Mouse (Mus musculus): ENCODE measurements around the gene Exoc4.

Exoc4 gene

GRCm38 (mm10) chr6:33872192-33872591 is 623.3 kb downstream of the Exoc4 start:
- no peak for DNase-seq

- DNase-seq = no peak
Observed at GRCm38 (mm10) chr6:33873000-33873399, 624.1 kb downstream of the Exoc4 start.

DNA sequence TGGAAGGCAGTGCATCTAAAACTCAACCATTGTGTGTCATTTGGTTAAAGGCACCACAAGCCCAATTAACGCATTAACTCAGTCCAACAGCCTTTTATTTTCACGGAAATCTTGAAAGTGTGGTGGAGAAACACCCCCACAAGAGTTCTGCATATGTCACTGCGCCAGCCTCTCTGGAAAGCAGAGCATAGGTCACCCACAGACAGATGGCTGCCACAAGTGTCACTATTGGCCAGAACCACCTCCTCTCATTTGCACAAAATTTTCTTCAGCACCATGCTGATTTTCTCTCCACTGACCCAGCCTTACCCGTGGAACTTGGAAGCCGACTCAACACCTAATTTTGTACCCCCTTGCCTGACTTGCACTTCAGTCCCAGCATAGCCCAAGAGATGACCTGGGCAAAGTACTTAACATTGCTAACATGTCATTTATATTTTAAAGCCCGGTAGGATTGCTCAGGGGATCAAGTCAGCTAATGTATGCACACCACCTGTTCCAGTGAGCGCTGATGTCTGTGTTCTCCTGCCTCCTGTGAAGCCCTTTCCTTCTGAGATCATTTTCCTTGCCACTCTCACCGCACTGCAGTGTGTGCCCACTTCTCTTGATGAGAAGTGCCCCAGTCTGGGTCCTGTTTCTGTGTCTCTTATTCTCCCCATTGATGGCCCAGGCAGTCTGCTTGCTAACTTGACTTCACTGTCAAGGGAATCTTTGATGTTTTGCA is 625.6 kb downstream of the Exoc4 start:
- no peak for DNase-seq

DNA sequence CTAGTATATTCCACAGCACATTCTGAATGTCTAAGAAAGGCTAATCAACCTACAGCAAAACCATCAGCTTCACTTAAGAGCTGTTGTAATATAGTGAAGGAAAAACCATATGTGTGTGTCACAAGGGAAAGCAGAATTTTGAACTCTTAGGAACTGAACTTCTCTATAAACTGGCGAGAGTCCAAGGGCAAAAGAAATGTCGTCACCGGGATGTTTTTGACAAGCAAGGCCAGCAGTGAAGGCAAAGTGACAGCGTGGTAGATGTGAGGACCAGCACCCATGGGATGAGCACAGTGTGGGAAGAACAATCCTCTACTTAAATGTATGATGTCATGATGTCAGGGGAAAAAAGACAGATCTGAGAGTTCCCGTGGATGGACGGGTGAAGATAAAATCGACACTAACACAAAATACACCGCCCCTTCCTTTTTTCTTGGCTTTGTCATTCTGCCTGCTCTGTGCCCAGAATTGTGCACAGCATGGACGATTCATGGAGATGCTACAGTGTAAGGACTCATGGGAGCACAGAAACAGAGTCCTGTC is 635.3 kb downstream of the Exoc4 start:
- no peak for DNase-seq

DNA sequence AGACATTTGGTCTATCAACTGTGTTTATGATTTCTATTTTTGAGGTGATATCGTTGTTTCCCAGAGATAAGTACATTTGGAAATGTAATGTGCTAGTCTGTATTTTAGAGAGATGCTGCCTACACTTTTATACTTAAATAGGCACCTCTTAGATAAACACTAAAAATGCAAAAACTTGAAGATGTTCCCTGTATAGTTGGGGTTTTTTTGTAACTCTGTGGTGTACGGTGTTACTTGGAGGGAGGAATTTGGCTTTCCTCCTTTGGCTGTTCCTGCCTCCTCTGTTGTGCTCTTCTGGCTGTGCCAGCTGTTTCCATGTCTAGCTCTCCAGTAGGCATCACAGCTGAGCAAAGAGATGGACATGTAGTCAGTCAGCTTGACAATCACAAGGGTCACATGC is 638.1 kb downstream of the Exoc4 start:
- DNase-seq = no peak

DNA sequence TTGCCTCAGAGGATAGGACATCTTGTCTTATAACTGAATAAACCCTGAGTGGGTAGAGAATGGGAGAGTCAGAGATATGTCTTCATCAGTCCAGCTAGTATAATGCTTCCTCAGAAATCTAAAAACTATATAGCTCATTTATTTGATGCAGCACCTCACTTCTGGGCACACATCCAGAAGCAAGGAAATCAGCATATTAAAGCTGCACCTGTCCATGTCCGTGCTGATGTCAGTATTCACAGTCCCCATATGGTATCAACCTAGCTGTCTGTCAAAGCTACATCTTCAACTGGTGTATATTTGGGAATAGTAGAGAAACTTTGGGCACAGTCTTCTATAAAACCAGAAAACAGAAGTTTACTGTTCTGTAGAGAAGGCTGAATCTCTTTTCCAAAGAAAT is 642.0 kb downstream of the Exoc4 start:
- no peak for DNase-seq

- DNase-seq = no peak
Observed at GRCm38 (mm10) chr6:33892142-33892541, 643.3 kb downstream of the Exoc4 start.

- no peak for DNase-seq
Observed at GRCm38 (mm10) chr6:33899973-33900372, 651.1 kb downstream of the Exoc4 start.

DNA sequence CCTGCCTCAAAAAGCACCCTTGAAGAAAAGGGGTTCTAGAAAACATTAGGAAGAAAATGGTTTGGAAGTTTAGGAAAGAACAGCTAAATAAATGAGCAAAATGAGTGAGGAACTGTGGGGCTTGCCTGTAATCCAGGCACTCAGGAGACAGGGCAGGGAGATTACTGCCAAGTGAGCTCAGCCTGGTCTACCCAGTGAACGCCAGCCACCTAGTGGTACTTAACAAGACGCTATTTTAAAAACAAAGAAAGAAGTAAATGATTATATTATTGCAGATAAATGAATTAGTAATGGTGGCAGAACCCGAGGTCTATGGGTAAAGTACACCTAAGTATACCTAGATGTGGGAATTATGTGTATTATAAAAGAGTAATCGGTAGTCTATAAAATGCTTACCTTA is 651.7 kb downstream of the Exoc4 start:
- no peak for DNase-seq

DNA sequence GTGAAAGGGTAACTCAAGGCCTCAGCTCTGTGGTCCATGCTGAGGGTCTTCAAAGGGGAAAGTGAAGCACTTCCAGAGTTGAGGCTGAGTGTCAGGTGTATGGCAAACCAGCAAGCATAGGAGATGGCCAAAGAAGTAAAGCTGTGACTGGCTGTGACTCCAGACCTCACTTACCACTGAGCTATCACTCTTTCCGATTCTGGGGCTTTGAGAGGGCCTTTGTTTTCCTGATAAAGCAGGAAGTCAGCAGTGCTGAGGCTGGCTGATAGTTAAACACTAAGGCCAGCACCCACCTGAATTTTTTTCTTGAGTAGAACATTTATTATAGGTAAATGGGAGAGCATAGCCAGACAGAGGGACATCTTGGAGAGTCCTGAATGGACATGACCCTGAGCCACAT is 656.2 kb downstream of the Exoc4 start:
- DNase-seq = no peak

DNA sequence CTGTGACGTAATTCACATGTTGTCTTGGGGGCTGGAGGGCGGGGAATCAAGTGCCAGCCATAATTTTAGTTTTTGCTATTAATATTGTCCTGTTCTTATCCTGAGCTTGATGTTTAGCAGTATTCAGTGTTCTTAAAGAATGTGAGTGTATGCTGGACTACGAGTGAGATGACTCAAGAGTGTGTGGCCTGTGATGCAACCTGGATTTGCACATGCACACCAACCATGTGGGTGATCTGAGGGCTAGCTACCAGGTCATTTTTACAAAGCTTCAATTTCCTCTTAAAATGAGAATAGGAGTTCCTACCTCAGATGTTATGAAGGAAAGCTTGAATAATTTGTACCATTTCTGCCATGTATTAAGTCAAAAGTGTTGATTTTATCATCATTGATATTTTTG is 661.8 kb downstream of the Exoc4 start:
- DNase-seq = no peak

- DNase-seq = no peak
Observed at GRCm38 (mm10) chr6:33913072-33913471, 664.2 kb downstream of the Exoc4 start.

GRCm38 (mm10) chr6:33913486-33913885 is 664.6 kb downstream of the Exoc4 start:
- DNase-seq = no peak

DNA sequence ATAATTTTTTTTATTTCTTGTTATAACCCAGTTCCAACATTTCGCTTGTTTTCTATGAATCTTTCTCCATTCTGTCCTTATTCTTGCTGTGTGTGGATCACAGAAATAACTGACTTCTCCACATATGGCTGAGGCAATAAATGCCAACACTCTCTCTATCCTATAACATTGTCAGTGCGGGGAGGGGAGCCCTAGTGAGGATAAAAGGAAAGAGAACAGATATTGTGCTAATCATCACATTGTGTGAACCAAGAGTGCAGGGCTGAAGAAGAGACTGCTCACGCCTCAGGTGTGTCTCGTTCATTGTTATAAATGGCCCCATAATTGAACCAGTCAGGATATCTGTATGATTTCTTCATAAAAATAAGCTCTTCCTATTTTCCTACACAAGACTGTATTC is 665.1 kb downstream of the Exoc4 start:
- no peak for DNase-seq

- DNase-seq = no peak
Observed at GRCm38 (mm10) chr6:33923571-33923970, 674.7 kb downstream of the Exoc4 start.

DNA sequence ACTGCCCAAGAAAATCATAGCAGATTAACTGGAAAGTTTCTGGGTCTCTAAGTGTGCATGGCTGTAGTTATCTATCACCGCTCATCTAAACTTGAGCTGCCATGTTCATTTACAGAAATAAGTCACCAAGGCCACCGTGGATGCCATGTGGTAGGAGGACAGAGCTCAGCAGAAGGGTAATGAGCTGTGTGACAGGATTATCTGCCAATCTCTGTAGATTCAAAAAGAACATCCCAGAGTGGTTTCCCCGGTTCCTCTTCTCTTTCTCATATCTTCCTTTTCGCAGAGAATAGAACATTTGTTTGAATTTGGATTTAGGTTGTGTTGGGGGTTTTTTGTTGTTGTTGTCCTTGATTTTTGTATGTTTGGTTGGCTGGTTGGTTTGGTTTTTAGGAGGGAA is 676.0 kb downstream of the Exoc4 start:
- DNase-seq = no peak

- peak; percentile 44 to 65 for DNase-seq
Observed at GRCm38 (mm10) chr6:33929342-33930086, 680.6 kb downstream of the Exoc4 start.

- DNase-seq = no peak
Observed at GRCm38 (mm10) chr6:33930087-33930945, 681.4 kb downstream of the Exoc4 start.

- DNase-seq = no peak
Observed at GRCm38 (mm10) chr6:33937906-33938305, 689.0 kb downstream of the Exoc4 start.

- no peak for DNase-seq
Observed at GRCm38 (mm10) chr6:33939169-33939568, 690.3 kb downstream of the Exoc4 start.

GRCm38 (mm10) chr6:33946911-33947489 is 698.1 kb downstream of the Exoc4 start:
- no peak for DNase-seq

GRCm38 (mm10) chr6:33950113-33950512 is 701.2 kb downstream of the Exoc4 start:
- DNase-seq = no peak

- no peak for DNase-seq
Observed at GRCm38 (mm10) chr6:33955469-33955868, 706.6 kb downstream of the Exoc4 start.

Measured in lung, adult 18-20 months (tissue).